In the genomic region with DNA sequence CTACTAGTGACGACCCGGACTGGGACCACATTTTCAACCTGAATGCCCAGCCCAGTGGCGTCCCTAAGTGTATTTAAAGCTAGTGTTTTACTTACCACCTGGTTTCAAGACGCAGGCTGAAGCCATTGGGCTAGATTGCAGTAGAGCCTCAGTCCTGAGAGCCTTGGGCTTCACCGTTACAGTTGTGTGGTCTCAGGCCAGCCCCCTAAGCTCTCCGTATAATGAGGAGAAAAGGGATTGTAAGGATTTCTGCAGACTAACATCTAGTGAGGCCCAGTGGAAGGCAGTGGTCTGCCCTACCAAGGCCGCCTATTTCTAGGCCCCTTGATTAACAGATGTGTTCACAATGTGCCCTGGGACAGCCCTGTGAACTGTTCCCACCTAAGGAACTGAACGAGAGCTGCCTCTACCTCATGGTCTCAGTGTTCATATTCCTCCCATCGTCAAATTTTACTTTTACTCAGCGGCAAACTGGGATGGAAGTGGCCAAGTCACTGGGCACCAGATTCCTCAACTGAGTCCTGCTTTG, we compare ENCODE assay signal across 8 mouse cellular contexts. TPM values are rescaled to one million over a fixed set of nuclear protein-coding genes. Genes with fewer than 3 reads are reported as not detected.
A peak's percentile ranks its signal among the peaks of the same experiment; 100 is the strongest.
DNase-seq lines count a peak whose midpoint lies in the region; ATAC-seq and TF ChIP-seq lines count a peak whose summit lies in the region.

No protein-coding gene starts in this region.

- no peak for ATAC-seq in heart, embryonic 11.5 days (replicated peaks; ENCODE audit: insufficient number of reproducible peaks, low FRiP score, low TSS enrichment)
- ATAC-seq in G1E (ENCODE audit: extremely low read depth, insufficient number of reproducible peaks, low FRiP score, poor library complexity, severe bottlenecking): no peak
- ATAC-seq in forebrain, embryonic 16.5 days: no peak; the same call in 1 of the 2 replicates
- no peak for ATAC-seq in liver, embryonic 16.5 days (ENCODE audit: low read depth)

- 27% methylated on average over 10 of the region's 10 CpGs for WGBS in heart, embryonic 11.5 days (ENCODE audit: insufficient replicate concordance)
- 20% methylated on average over 10 of the region's 10 CpGs for WGBS in forebrain, embryonic 16.5 days
- 20% methylated on average over 10 of the region's 10 CpGs for WGBS in liver, embryonic 16.5 days (ENCODE audit: insufficient replicate concordance)

- no peak for TF ChIP-seq CTCF in G1E (IDR thresholded peaks at IDR 0.05; ENCODE audit: low read depth, low read length)

- H3K27me3 ChIP-seq in heart, embryonic 11.5 days (ENCODE audit: control insufficient read depth, insufficient read depth, low read length): no peaks in the 10 kb centered on the region
- no peaks in the 10 kb centered on the region for H3K27me3 ChIP-seq in G1E (ENCODE audit: insufficient read depth, low read length)
- H3K27me3 ChIP-seq in forebrain, embryonic 16.5 days (replicated peaks; ENCODE audit: control insufficient read depth, insufficient read depth, low read length): no peaks in the 10 kb centered on the region
- H3K27me3 ChIP-seq in liver, embryonic 16.5 days (ENCODE audit: control insufficient read depth, insufficient read depth, low read depth, low read length): no peaks in the 10 kb centered on the region

- peak overlapping the region; percentile 83 for H3K9ac ChIP-seq in heart, embryonic 11.5 days (ENCODE audit: low read depth, low read length)
- H3K9ac ChIP-seq in forebrain, embryonic 16.5 days (replicated peaks; ENCODE audit: low read depth, low read length): peak overlapping the region; percentile 68
- peak overlapping the region; percentile 68 for H3K9ac ChIP-seq in liver, embryonic 16.5 days (ENCODE audit: low read depth, low read length)

- peak overlapping the region; percentile 88 for H3K4me2 ChIP-seq in heart, embryonic 11.5 days
- peak overlapping the region; percentile 87 for H3K4me2 ChIP-seq in forebrain, embryonic 16.5 days (ENCODE audit: low read length)
- peak overlapping the region; percentile 79 for H3K4me2 ChIP-seq in liver, embryonic 16.5 days (ENCODE audit: low read depth, low read length)

- no peak for DNase-seq in heart, postnatal 36 days
- DNase-seq in G1E (ENCODE audit: low spot score): peak; percentile 30
- no peak for DNase-seq in adrenal gland, postnatal 14 days
- DNase-seq in adrenal gland, postnatal 36 days: no peak
- no peak for DNase-seq in left cerebral cortex, adult 11 months (ENCODE audit: low spot score)

- peak overlapping the region; percentile 29 for H3K27ac ChIP-seq in heart, embryonic 11.5 days (ENCODE audit: low read depth, low read length)
- peak overlapping the region; percentile 38; the same call in 1 of the 2 replicates for H3K27ac ChIP-seq in forebrain, embryonic 16.5 days (ENCODE audit: low read length)
- peak overlapping the region; percentile 50 for H3K27ac ChIP-seq in liver, embryonic 16.5 days (ENCODE audit: low read length)

- intact Hi-C loops in heart, postnatal 36 days (cut with DNase I): loop anchor here (5.0 kb wide), 2 partner anchors 40 to 85 kb away; partner anchors contain the start of gene Mapk1

- H3K4me1 ChIP-seq in heart, embryonic 11.5 days (ENCODE audit: control insufficient read depth, insufficient read depth, low read length): peaks cover 8% of the 10 kb centered on the region
- peaks cover 31% of the 10 kb centered on the region for H3K4me1 ChIP-seq in G1E (ENCODE audit: insufficient read depth, low read depth, low read length)
- peaks cover 16% of the 10 kb centered on the region for H3K4me1 ChIP-seq in forebrain, embryonic 16.5 days (replicated peaks; ENCODE audit: control insufficient read depth, insufficient read depth, low read length)
- peaks cover 16% of the 10 kb centered on the region for H3K4me1 ChIP-seq in liver, embryonic 16.5 days (ENCODE audit: control insufficient read depth, low read depth, low read length)

- H3K4me3 ChIP-seq in heart, embryonic 11.5 days (ENCODE audit: low read depth, low read length): peak overlapping the region; percentile 62
- H3K4me3 ChIP-seq in G1E (ENCODE audit: low read depth, low read length): peak overlapping the region; percentile 74
- peak overlapping the region; percentile 71 for H3K4me3 ChIP-seq in forebrain, embryonic 16.5 days (replicated peaks; ENCODE audit: low read length)
- peak overlapping the region; percentile 68 for H3K4me3 ChIP-seq in liver, embryonic 16.5 days (ENCODE audit: low read depth, low read length)

- peaks cover 4% of the 10 kb centered on the region; the same call in 1 of the 2 replicates for H3K36me3 ChIP-seq in heart, embryonic 11.5 days (ENCODE audit: control insufficient read depth, insufficient read depth, low read length)
- peaks cover 56% of the 10 kb centered on the region for H3K36me3 ChIP-seq in G1E (replicated peaks)
- H3K36me3 ChIP-seq in forebrain, embryonic 16.5 days (ENCODE audit: control insufficient read depth, insufficient read depth): peaks cover 8% of the 10 kb centered on the region; the same call in 1 of the 2 replicates
- peaks cover 6% of the 10 kb centered on the region for H3K36me3 ChIP-seq in liver, embryonic 16.5 days (ENCODE audit: control insufficient read depth, insufficient read depth)

- no peaks in the 10 kb centered on the region for H3K9me3 ChIP-seq in heart, embryonic 11.5 days (replicated peaks; ENCODE audit: control insufficient read depth, low read length)
- no peaks in the 10 kb centered on the region for H3K9me3 ChIP-seq in G1E (replicated peaks)
- H3K9me3 ChIP-seq in forebrain, embryonic 16.5 days (ENCODE audit: control insufficient read depth, low read length): no peaks in the 10 kb centered on the region
- H3K9me3 ChIP-seq in liver, embryonic 16.5 days (replicated peaks; ENCODE audit: control insufficient read depth, low read length): no peaks in the 10 kb centered on the region

RNA-seq across cellular contexts. Expression of gene Ppm1f, which starts 0.9 kb away (rescaled TPM):
- 14.6 and 25.5 TPM in 2 replicates for polyA plus RNA-seq in heart, embryonic 11.5 days (2014; fragmentation: Nextera tagmentation; extraction: Ambion mirVana)
- total RNA-seq in heart, postnatal 36 days (2021): 10 to 100 TPM; 25.0 to 25.8 TPM
- total RNA-seq in G1E (2014; fragmentation: Nextera tagmentation) (5.5 and 10.9 TPM in 2 replicates), G1E (2017) (10.5 and 12.3 TPM in 2 replicates)
- 5.3 and 6.3 TPM in 2 replicates for polyA plus RNA-seq in G1E (2012)
- 28.3 and 29.3 TPM in 2 replicates for polyA plus RNA-seq in forebrain, embryonic 16.5 days (2015; fragmentation: Nextera tagmentation; extraction: Ambion mirVana)
- polyA plus RNA-seq in liver, embryonic 16.5 days (2015; fragmentation: Nextera tagmentation; extraction: Ambion mirVana): 7.5 and 8.1 TPM in 2 replicates
- 37.8 and 39.0 TPM in 2 replicates for total RNA-seq in adrenal gland, postnatal 14 days (2021)
- total RNA-seq in adrenal gland, postnatal 36 days (2021): 10 to 100 TPM; 38.2 to 45.0 TPM

RNA-seq across cellular contexts. Expression of gene Vpreb1, which starts 26.5 kb away (rescaled TPM):
- 1.4 and 1.6 TPM in 2 replicates for polyA plus RNA-seq in heart, embryonic 11.5 days (2014; fragmentation: Nextera tagmentation; extraction: Ambion mirVana)
- not detected for total RNA-seq in heart, postnatal 36 days (2021)
- not detected in 2 replicates for total RNA-seq in G1E (2014; fragmentation: Nextera tagmentation)
- total RNA-seq in G1E (2017): 0.64 and 0.82 TPM in 2 replicates
- polyA plus RNA-seq in G1E (2012): 0.15 and 0.28 TPM in 2 replicates
- 3.0 and 4.4 TPM in 2 replicates for polyA plus RNA-seq in forebrain, embryonic 16.5 days (2015; fragmentation: Nextera tagmentation; extraction: Ambion mirVana)
- polyA plus RNA-seq in liver, embryonic 16.5 days (2015; fragmentation: Nextera tagmentation; extraction: Ambion mirVana): 12.4 and 15.4 TPM in 2 replicates
- 1.5 TPM in 1 of 2 replicates, not detected in the other for total RNA-seq in adrenal gland, postnatal 14 days (2021)
- under 1 TPM in 1 of 2 experiments, not detected in 1; 0.46 TPM for total RNA-seq in adrenal gland, postnatal 36 days (2021)

RNA-seq across cellular contexts. Expression of gene Top3b, which starts 26.6 kb away (rescaled TPM):
- 36.7 and 45.0 TPM in 2 replicates for polyA plus RNA-seq in heart, embryonic 11.5 days (2014; fragmentation: Nextera tagmentation; extraction: Ambion mirVana)
- total RNA-seq in heart, postnatal 36 days (2021): 10 to 100 TPM; 25.2 to 32.6 TPM
- 59.7 and 96.6 TPM in 2 replicates for total RNA-seq in G1E (2014; fragmentation: Nextera tagmentation)
- 59.1 and 72.8 TPM in 2 replicates for total RNA-seq in G1E (2017)
- 24.2 and 24.7 TPM in 2 replicates for polyA plus RNA-seq in G1E (2012)
- 72.5 and 84.1 TPM in 2 replicates for polyA plus RNA-seq in forebrain, embryonic 16.5 days (2015; fragmentation: Nextera tagmentation; extraction: Ambion mirVana)
- polyA plus RNA-seq in liver, embryonic 16.5 days (2015; fragmentation: Nextera tagmentation; extraction: Ambion mirVana): 19.3 and 22.6 TPM in 2 replicates
- total RNA-seq in adrenal gland, postnatal 14 days (2021): 57.0 and 72.3 TPM in 2 replicates
- total RNA-seq in adrenal gland, postnatal 36 days (2021): 10 to 100 TPM; 49.0 to 51.6 TPM

RNA-seq across cellular contexts. Expression of gene Igll1, which starts 33.3 kb away (rescaled TPM):
- not detected in 2 replicates for polyA plus RNA-seq in heart, embryonic 11.5 days (2014; fragmentation: Nextera tagmentation; extraction: Ambion mirVana)
- not detected for total RNA-seq in heart, postnatal 36 days (2021)
- total RNA-seq in G1E (2014; fragmentation: Nextera tagmentation): not detected in 2 replicates
- 0.27 TPM in 1 of 2 replicates, not detected in the other for total RNA-seq in G1E (2017)
- not detected in 2 replicates for polyA plus RNA-seq in G1E (2012)
- 0.25 TPM in 1 of 2 replicates, not detected in the other for polyA plus RNA-seq in forebrain, embryonic 16.5 days (2015; fragmentation: Nextera tagmentation; extraction: Ambion mirVana)
- 17.5 and 20.5 TPM in 2 replicates for polyA plus RNA-seq in liver, embryonic 16.5 days (2015; fragmentation: Nextera tagmentation; extraction: Ambion mirVana)
- total RNA-seq in adrenal gland, postnatal 14 days (2021): 0.41 TPM in 1 of 2 replicates, not detected in the other
- not detected for total RNA-seq in adrenal gland, postnatal 36 days (2021)
